Mouse (Mus musculus) lung, postnatal 36 days (tissue): Measurements from ENCODE around the gene Sdha.

Experiments
- DNase-seq: peaks from one replicate; pipeline ENCODE4 v3.0.0; 2022; ENCODE audit warnings: mixed read lengths

The Sdha gene

GRCm38 (mm10) chr13:74302050-74303037 lies 47.7 kb downstream of the Sdha start:
- DNase-seq = no peak

- peak; percentile 55 for DNase-seq
Observed at GRCm38 (mm10) chr13:74301607-74301984, 48.5 kb downstream of the Sdha start.

GRCm38 (mm10) chr13:74300925-74301606 lies 49.0 kb downstream of the Sdha start:
- peak; percentile 79 for DNase-seq

- DNase-seq = no peak
Observed at GRCm38 (mm10) chr13:74296376-74296775, 53.7 kb downstream of the Sdha start.

GRCm38 (mm10) chr13:74292167-74292566 lies 57.9 kb downstream of the Sdha start, which contains the start of gene Ahrr:
Gene Ahrr, minus strand, starts transcription at chr13:74292331.
- peak; percentile 39 for DNase-seq

GRCm38 (mm10) chr13:74289646-74290045 lies 60.4 kb downstream of the Sdha start:
- DNase-seq = no peak

GRCm38 (mm10) chr13:74282299-74282698 lies 67.8 kb downstream of the Sdha start:
- DNase-seq = no peak

GRCm38 (mm10) chr13:74275726-74276125 lies 74.4 kb downstream of the Sdha start:
- DNase-seq = no peak
